Mouse (Mus musculus): ENCODE measurements around the gene Nme3.
A peak's percentile ranks its signal among the peaks of the same experiment; 100 is the strongest.

The Nme3 gene

GRCm38 (mm10) chr17:24896241-24896992 is at the start of gene Nme3:
Nme3 (plus strand) TSS chr17:24896500.
- DNase-seq (ENCODE audit: low spot score in 2 of 2) = peak; percentile 84 to 91

- no peak for DNase-seq (ENCODE audit: low spot score in 2 of 2)
Measured at GRCm38 (mm10) chr17:24847386-24847785, 48.9 kb upstream of the Nme3 start.

GRCm38 (mm10) chr17:24848600-24849031 is 47.7 kb upstream of the Nme3 start:
- DNase-seq (ENCODE audit: low spot score in 2 of 2) = peak; percentile 47 to 66

GRCm38 (mm10) chr17:24849733-24850064 is 46.6 kb upstream of the Nme3 start:
- DNase-seq (ENCODE audit: low spot score in 2 of 2) = no peak

GRCm38 (mm10) chr17:24850065-24850772 is 46.1 kb upstream of the Nme3 start, which contains the start of gene Fahd1:
Fahd1 (minus strand) TSS chr17:24850364.
- DNase-seq (ENCODE audit: low spot score in 2 of 2) = peak; percentile 94 to 95

GRCm38 (mm10) chr17:24850773-24851127 is 45.5 kb upstream of the Nme3 start:
- no peak for DNase-seq (ENCODE audit: low spot score in 2 of 2)

- peak in 1 of 2 experiments; percentile 58 for DNase-seq (ENCODE audit: low spot score in 2 of 2)
Measured at GRCm38 (mm10) chr17:24851381-24852125, 44.7 kb upstream of the Nme3 start.

GRCm38 (mm10) chr17:24855838-24856464 is 40.3 kb upstream of the Nme3 start:
- no peak for DNase-seq (ENCODE audit: low spot score in 2 of 2)

- DNase-seq (ENCODE audit: low spot score in 2 of 2) = peak in 1 of 2 experiments; percentile 59
Measured at GRCm38 (mm10) chr17:24856589-24856988, 39.7 kb upstream of the Nme3 start.

GRCm38 (mm10) chr17:24857831-24858470 is 38.3 kb upstream of the Nme3 start:
- DNase-seq (ENCODE audit: low spot score in 2 of 2) = peak; percentile 62 to 73

GRCm38 (mm10) chr17:24858967-24859366 is 37.3 kb upstream of the Nme3 start:
- peak; percentile 84 for DNase-seq (ENCODE audit: low spot score in 2 of 2)

- peak; percentile 74 to 81 for DNase-seq (ENCODE audit: low spot score in 2 of 2)
Measured at GRCm38 (mm10) chr17:24860076-24860475, 36.2 kb upstream of the Nme3 start.

GRCm38 (mm10) chr17:24861785-24862184 is 34.5 kb upstream of the Nme3 start:
- no peak for DNase-seq (ENCODE audit: low spot score in 2 of 2)

GRCm38 (mm10) chr17:24865776-24866175 is 30.5 kb upstream of the Nme3 start, which contains the start of gene Igfals:
Igfals (plus strand) TSS chr17:24865997.
- no peak for DNase-seq (ENCODE audit: low spot score in 2 of 2)

- DNase-seq (ENCODE audit: low spot score in 2 of 2) = no peak
Measured at GRCm38 (mm10) chr17:24867914-24868313, 28.4 kb upstream of the Nme3 start.

- no peak for DNase-seq (ENCODE audit: low spot score in 2 of 2)
Measured at GRCm38 (mm10) chr17:24873695-24874404, 22.4 kb upstream of the Nme3 start.

- no peak for DNase-seq (ENCODE audit: low spot score in 2 of 2)
Measured at GRCm38 (mm10) chr17:24874405-24874745, 21.9 kb upstream of the Nme3 start.

- no peak for DNase-seq (ENCODE audit: low spot score in 2 of 2)
Measured at GRCm38 (mm10) chr17:24874989-24875388, 21.3 kb upstream of the Nme3 start.

GRCm38 (mm10) chr17:24877336-24878116 is 18.8 kb upstream of the Nme3 start:
- no peak for DNase-seq (ENCODE audit: low spot score in 2 of 2)

- no peak for DNase-seq (ENCODE audit: low spot score in 2 of 2)
Measured at GRCm38 (mm10) chr17:24878117-24878397, 18.2 kb upstream of the Nme3 start.
